Mouse (Mus musculus): ENCODE data around the gene Enox2.

DNA sequence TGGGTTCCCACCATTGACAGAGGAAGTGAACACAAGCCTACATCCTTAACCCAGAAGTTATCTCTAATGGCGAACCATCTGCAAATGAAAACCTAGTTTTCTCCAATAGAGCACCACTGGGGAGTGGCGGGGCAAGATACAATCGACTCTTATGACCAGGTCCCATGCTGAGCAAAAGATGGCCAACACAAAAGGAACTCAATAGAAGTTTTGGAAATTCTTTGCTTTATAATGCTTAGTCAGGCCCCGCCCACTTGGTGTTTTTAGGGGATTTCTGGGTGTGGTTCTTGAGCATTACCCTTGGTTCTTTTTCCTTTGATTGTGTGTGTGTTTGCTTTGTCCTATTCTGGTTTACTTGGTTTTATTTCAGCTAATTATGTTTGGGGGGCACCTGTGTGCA lies 37.2 kb downstream of the Enox2 start:
- TF ChIP-seq MAX (IDR thresholded peaks at IDR 0.05) (no peak), MYOD1 (IDR thresholded peaks at IDR 0.05; ENCODE audit: control insufficient read depth, insufficient read length, low read depth) (no peak), CTCF (IDR thresholded peaks at IDR 0.05; ENCODE audit: control insufficient read depth, insufficient read depth, insufficient read length) (no peak)

Data from C2C12 (cell line).